Mouse (Mus musculus) gastrocnemius, postnatal 4 days (tissue): ENCODE results near the gene Rptn. TPM values are rescaled to one million over a fixed set of nuclear protein-coding genes. Genes with fewer than 3 reads are reported as not detected.

Experiments
- DNase-seq, 2 experiments: peaks; one replicate each; pipeline ENCODE4 v3.0.0; 2021 to 2022; ENCODE audit warnings: low spot score in 2 of 2, mixed read lengths in 2 of 2
- microRNA-seq: library from miRNA; unstranded; fragments of <30 nt; microRNA quantifications from one replicate; pipeline ENCODE4 v1.2.0, GENCODE M21; 2021
- total RNA-seq, 2 experiments: library from RNA; stranded (reverse); gene quantifications; 2 replicates each; pipeline ENCODE4 v1.2.3; 2021

Rptn gene
- total RNA-seq, 2 experiments from 2014 or later = not detected

- DNase-seq = peak in 1 of 2 experiments; percentile 30
These were observed 53.8 kb downstream of the Rptn start for GRCm38 (mm10) chr3:93447138-93447841.

Small RNA genes lying within 50 kb of the gene (microRNA-seq; reads per million reads assigned to microRNA genes)
- gene Gm22752 (not detected), gene Gm44353 (not detected)

Other genes with a start within 250 kb of the Rptn start
- gene Crnn, start 248.9 kb upstream of the Rptn start, total RNA-seq = not detected
- under 1 TPM; 0.07 to 0.13 TPM for gene Flg2, start 196.4 kb upstream of the Rptn start, total RNA-seq
- gene Flg, start 120.2 kb upstream of the Rptn start, total RNA-seq = 1 to 10 TPM; 1.1 to 2.7 TPM
- under 1 TPM; 0.05 to 0.21 TPM for gene Hrnr, start 74.0 kb upstream of the Rptn start, total RNA-seq
- gene Tchh, start 48.6 kb downstream of the Rptn start, total RNA-seq = under 1 TPM; 0.34 to 0.42 TPM
- gene Tchhl1, start 75.1 kb downstream of the Rptn start, total RNA-seq = not detected
- gene S100a11, start 126.8 kb downstream of the Rptn start, total RNA-seq = 100 to 1,000 TPM; 310 to 333 TPM
- 100 to 1,000 TPM; 290 to 327 TPM for gene S100a10, start 161.4 kb downstream of the Rptn start, total RNA-seq